Mouse (Mus musculus): ENCODE measurements around the gene Slc46a3. TPM values are rescaled to one million over a fixed set of nuclear protein-coding genes. Genes with fewer than 3 reads are reported as not detected.

Gene Slc46a3
- polyA plus RNA-seq, 1 experiment from 2014 or later = 4.4 TPM

DNA sequence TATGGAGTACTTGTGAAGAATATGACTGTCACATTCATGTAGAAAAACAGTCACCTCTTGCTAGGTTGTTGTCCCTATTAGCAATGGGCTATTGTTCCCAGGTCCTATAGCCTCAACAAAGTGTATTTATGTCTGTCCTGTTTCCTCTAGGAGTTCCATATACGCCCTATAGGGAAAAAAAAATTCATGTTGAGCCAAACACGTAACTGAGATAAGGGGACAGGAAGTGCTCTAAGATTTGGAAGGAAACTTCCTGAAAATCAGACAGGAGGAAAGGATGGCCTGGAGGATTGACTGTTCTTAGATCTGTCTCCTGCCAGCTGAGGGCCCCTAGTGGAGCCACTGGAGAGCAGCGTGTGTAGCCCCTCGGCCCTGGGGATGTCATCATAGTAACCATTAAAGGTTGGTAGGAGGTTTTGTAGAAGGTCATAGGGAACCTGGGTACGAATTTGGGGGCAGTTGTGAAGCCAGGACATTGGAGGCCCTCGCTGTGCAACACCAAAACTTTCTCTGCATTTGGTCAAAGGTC is 20.5 kb upstream of the Slc46a3 start:
- H3K27ac ChIP-seq (ENCODE audit: low read length) = no peak overlapping the region

DNA sequence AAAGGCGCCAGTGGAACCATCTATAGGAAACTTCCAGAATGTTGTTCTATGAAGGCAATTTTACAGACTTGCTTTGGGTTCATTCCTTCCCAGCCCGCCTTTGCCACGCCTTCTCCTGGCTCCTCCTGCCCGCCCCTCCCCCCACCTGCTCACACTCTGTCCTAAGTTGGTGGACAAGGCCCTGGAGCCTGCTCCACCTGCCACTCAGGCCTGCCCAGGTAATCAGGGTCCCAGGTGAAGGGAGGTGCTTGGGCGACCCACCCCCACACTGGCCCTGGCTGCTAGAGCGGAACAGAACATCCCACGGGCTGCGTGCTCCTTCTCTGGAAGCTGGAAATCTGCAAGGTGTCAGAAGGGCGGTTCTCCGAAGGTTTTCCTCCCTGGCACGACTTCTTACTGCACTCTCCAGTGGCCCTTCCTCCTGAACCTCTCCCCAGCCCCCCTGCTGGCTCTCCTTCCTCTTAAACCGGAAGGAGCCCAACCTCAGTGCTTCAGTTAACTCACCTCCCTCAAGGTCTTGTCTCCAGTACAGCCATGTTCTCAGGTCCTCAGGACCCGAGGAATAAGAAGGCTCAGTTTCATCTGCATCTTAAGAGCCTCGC is 18.7 kb upstream of the Slc46a3 start:
- no peak overlapping the region for H3K9ac ChIP-seq (replicated peaks; ENCODE audit: low read depth, low read length)
- peak; percentile 79 for ATAC-seq (ENCODE audit: insufficient number of reproducible peaks, insufficient read depth, low FRiP score, low read depth)
- 29% methylated on average over 14 of the region's 14 CpGs for WGBS
- H3K4me2 ChIP-seq (replicated peaks; ENCODE audit: low read depth, low read length) = no peak overlapping the region
- no peaks in the 10 kb centered on the region for H3K36me3 ChIP-seq (ENCODE audit: control insufficient read depth, insufficient read depth, low read length)
- no peak overlapping the region for H3K27ac ChIP-seq (ENCODE audit: low read length)
- no peaks in the 10 kb centered on the region for H3K27me3 ChIP-seq (ENCODE audit: control insufficient read depth, insufficient read depth, low read length)
- no peaks in the 10 kb centered on the region for H3K9me3 ChIP-seq (ENCODE audit: control insufficient read depth, low read depth, low read length)
- H3K4me3 ChIP-seq (ENCODE audit: low read depth, low read length) = no peak overlapping the region
- peaks cover 7% of the 10 kb centered on the region; the same call in 1 of the 2 replicates for H3K4me1 ChIP-seq (ENCODE audit: control insufficient read depth, insufficient read depth, low read length)

More for the DNA sequence above, 20.5 kb upstream of the Slc46a3 start:
- Histone ChIP-seq H3K9me3 (ENCODE audit: control insufficient read depth, low read depth, low read length) (no peaks in the 10 kb centered on the region), H3K36me3 (ENCODE audit: control insufficient read depth, insufficient read depth, low read length) (no peaks in the 10 kb centered on the region), H3K4me3 (ENCODE audit: low read depth, low read length) (no peak overlapping the region), H3K4me1 (ENCODE audit: control insufficient read depth, insufficient read depth, low read length) (peaks cover 7% of the 10 kb centered on the region; the same call in 1 of the 2 replicates), H3K9ac (replicated peaks; ENCODE audit: low read depth, low read length) (no peak overlapping the region), H3K4me2 (replicated peaks; ENCODE audit: low read depth, low read length) (no peak overlapping the region), H3K27me3 (ENCODE audit: control insufficient read depth, insufficient read depth, low read length) (no peaks in the 10 kb centered on the region)
- WGBS = 54% methylated on average over 6 of the region's 6 CpGs
- no peak for ATAC-seq (ENCODE audit: insufficient number of reproducible peaks, insufficient read depth, low FRiP score, low read depth)

DNA sequence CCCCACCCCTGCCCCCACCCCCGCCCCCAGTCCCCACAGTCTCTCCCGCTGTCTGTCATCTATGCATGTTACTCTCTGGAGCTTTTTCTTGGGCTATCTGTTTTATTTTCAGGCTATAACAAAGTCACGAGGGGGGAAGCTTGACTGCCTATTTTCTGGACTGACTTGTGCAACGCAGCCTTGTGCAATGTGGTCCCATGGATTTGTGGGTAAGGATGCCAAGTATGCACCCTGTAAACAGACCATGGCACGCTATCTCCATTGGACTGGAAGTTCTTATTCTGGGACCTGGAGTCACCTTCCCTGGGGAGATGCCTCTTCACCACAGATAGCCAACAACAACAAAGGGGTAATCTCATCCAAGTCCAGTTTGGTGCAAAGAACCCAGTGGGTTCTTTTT is 17.1 kb upstream of the Slc46a3 start:
- Histone ChIP-seq H3K36me3 (ENCODE audit: control insufficient read depth, insufficient read depth, low read length) (no peaks in the 10 kb centered on the region), H3K4me2 (replicated peaks; ENCODE audit: low read depth, low read length) (no peak overlapping the region), H3K27me3 (ENCODE audit: control insufficient read depth, insufficient read depth, low read length) (no peaks in the 10 kb centered on the region), H3K9me3 (ENCODE audit: control insufficient read depth, low read depth, low read length) (no peaks in the 10 kb centered on the region), H3K4me3 (ENCODE audit: low read depth, low read length) (no peak overlapping the region), H3K27ac (ENCODE audit: low read length) (no peak overlapping the region), H3K4me1 (ENCODE audit: control insufficient read depth, insufficient read depth, low read length) (peaks cover 7% of the 10 kb centered on the region; the same call in 1 of the 2 replicates), H3K9ac (replicated peaks; ENCODE audit: low read depth, low read length) (no peak overlapping the region)
- WGBS = 63% methylated on average over 5 of the region's 5 CpGs
- no peak for ATAC-seq (ENCODE audit: insufficient number of reproducible peaks, insufficient read depth, low FRiP score, low read depth)

DNA sequence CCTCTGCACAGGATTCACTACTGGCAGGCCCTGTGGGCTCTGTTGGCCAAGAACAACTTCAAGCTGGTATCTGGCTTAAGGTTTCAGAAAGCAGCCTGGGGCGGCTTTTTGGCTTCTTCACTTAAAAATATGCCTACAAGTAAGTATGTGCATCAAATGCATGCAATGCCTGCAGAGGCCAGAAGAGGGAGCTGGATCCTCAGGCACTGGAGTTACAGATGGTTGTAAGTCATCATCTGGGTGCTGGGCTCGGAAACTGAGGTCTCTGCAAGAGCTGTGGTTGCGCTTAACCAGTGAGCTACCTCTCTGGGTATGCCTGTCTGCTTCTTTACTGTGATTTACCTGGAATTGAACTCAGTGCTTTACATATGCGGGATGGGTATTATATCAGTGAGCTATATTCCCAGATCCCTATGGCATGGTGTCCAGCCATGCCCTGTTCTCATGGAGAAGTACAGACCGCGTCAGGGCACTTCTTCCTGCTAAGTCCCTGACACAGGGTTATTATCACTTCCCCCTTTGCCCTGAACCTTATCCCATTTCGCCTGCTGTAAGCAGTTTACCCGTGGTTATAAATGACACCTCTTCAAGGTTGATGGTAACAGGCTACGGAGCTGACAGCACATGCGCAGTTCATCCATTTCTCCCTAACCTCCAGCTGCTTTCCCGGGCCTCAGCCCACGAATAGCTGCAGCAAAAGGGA is 16.3 kb upstream of the Slc46a3 start:
- WGBS = 62% methylated on average over 12 of the region's 12 CpGs
- no peaks in the 10 kb centered on the region for H3K27me3 ChIP-seq (ENCODE audit: control insufficient read depth, insufficient read depth, low read length)
- no peak overlapping the region for H3K4me2 ChIP-seq (replicated peaks; ENCODE audit: low read depth, low read length)
- H3K9ac ChIP-seq (replicated peaks; ENCODE audit: low read depth, low read length) = no peak overlapping the region
- H3K36me3 ChIP-seq (ENCODE audit: control insufficient read depth, insufficient read depth, low read length) = no peaks in the 10 kb centered on the region
- ATAC-seq (ENCODE audit: insufficient number of reproducible peaks, insufficient read depth, low FRiP score, low read depth) = no peak
- H3K4me1 ChIP-seq (ENCODE audit: control insufficient read depth, insufficient read depth, low read length) = peaks cover 7% of the 10 kb centered on the region; the same call in 1 of the 2 replicates
- H3K4me3 ChIP-seq (ENCODE audit: low read depth, low read length) = no peak overlapping the region
- H3K27ac ChIP-seq (ENCODE audit: low read length) = no peak overlapping the region
- no peaks in the 10 kb centered on the region for H3K9me3 ChIP-seq (ENCODE audit: control insufficient read depth, low read depth, low read length)

DNA sequence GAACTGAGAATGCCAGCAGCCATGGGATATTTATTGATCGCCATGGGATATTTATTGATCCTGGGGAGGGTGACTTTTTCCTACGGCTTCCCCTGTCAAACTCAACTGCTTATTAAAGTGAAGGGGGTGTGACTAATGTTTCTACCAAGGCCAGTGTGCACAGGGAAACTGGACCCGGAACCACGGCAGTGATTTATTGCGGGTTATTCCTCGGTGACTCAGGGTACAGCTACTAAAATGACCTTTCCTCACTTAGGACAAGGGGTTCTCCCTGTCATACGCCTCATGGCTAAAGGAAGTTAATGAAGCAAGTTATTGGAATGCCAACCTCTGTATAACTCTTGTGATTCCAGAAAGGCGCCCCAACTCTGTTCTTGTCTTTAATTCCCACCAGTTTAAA is 13.2 kb upstream of the Slc46a3 start:
- 75% methylated on average over 8 of the region's 8 CpGs for WGBS
- Histone ChIP-seq H3K27me3 (ENCODE audit: control insufficient read depth, insufficient read depth, low read length) (no peaks in the 10 kb centered on the region), H3K4me2 (replicated peaks; ENCODE audit: low read depth, low read length) (no peak overlapping the region), H3K27ac (ENCODE audit: low read length) (no peak overlapping the region), H3K4me1 (ENCODE audit: control insufficient read depth, insufficient read depth, low read length) (no peaks in the 10 kb centered on the region), H3K9me3 (ENCODE audit: control insufficient read depth, low read depth, low read length) (no peaks in the 10 kb centered on the region), H3K9ac (replicated peaks; ENCODE audit: low read depth, low read length) (no peak overlapping the region), H3K4me3 (ENCODE audit: low read depth, low read length) (no peak overlapping the region), H3K36me3 (ENCODE audit: control insufficient read depth, insufficient read depth, low read length) (no peaks in the 10 kb centered on the region)
- ATAC-seq (ENCODE audit: insufficient number of reproducible peaks, insufficient read depth, low FRiP score, low read depth) = no peak

DNA sequence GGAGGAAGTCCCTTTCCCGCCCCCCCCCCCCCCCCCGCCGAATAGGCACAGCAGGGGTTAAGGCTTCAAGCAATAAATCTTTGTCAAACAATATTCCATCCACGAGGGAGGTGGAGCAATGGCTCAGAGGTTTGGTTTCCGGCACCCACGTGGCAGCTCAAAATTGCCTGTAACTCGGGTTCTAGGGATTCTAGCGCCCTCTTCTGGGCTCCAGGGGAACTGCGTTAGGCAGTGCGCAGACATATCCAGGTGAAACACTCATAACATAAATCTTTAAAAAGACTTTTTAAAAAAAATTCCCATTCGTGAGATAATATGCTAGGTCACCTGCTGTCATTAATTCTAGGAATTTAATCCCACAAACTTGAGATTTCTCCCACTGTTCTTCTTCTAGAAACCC is 12.5 kb upstream of the Slc46a3 start:
- Histone ChIP-seq H3K4me3 (ENCODE audit: low read depth, low read length) (no peak overlapping the region), H3K4me2 (replicated peaks; ENCODE audit: low read depth, low read length) (no peak overlapping the region), H3K9me3 (ENCODE audit: control insufficient read depth, low read depth, low read length) (no peaks in the 10 kb centered on the region), H3K27me3 (ENCODE audit: control insufficient read depth, insufficient read depth, low read length) (no peaks in the 10 kb centered on the region), H3K36me3 (ENCODE audit: control insufficient read depth, insufficient read depth, low read length) (no peaks in the 10 kb centered on the region), H3K4me1 (ENCODE audit: control insufficient read depth, insufficient read depth, low read length) (no peaks in the 10 kb centered on the region), H3K27ac (ENCODE audit: low read length) (no peak overlapping the region), H3K9ac (replicated peaks; ENCODE audit: low read depth, low read length) (no peak overlapping the region)
- ATAC-seq (ENCODE audit: insufficient number of reproducible peaks, insufficient read depth, low FRiP score, low read depth) = no peak
- 51% methylated on average over 10 of the region's 11 CpGs for WGBS

DNA sequence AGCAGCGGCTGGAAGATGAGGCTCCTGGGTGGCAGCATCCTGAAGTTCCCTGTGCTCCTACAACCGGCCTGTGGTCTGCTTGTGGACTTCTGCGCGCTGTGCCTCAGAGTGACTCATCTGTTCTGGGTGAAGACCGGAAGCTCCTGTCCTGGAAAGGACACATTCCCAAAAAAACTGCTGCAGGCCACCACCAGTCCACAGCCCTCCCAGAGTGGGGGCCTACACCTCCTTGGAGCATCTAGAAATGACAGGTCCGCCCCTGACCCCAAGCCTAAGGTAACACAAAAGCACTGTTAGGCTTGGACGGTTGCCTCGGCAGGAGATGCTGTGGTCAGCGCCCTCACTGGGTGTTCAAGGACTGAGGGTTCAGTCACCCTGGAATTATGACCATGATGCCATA is 8.6 kb upstream of the Slc46a3 start:
- Histone ChIP-seq H3K9ac (replicated peaks; ENCODE audit: low read depth, low read length) (no peak overlapping the region), H3K9me3 (ENCODE audit: control insufficient read depth, low read depth, low read length) (no peaks in the 10 kb centered on the region), H3K27ac (ENCODE audit: low read length) (no peak overlapping the region), H3K4me1 (ENCODE audit: control insufficient read depth, insufficient read depth, low read length) (no peaks in the 10 kb centered on the region), H3K4me2 (replicated peaks; ENCODE audit: low read depth, low read length) (no peak overlapping the region), H3K27me3 (ENCODE audit: control insufficient read depth, insufficient read depth, low read length) (no peaks in the 10 kb centered on the region), H3K4me3 (ENCODE audit: low read depth, low read length) (no peak overlapping the region), H3K36me3 (ENCODE audit: control insufficient read depth, insufficient read depth, low read length) (no peaks in the 10 kb centered on the region)
- ATAC-seq (ENCODE audit: insufficient number of reproducible peaks, insufficient read depth, low FRiP score, low read depth) = no peak
- WGBS = 81% methylated on average over 9 of the region's 9 CpGs

DNA sequence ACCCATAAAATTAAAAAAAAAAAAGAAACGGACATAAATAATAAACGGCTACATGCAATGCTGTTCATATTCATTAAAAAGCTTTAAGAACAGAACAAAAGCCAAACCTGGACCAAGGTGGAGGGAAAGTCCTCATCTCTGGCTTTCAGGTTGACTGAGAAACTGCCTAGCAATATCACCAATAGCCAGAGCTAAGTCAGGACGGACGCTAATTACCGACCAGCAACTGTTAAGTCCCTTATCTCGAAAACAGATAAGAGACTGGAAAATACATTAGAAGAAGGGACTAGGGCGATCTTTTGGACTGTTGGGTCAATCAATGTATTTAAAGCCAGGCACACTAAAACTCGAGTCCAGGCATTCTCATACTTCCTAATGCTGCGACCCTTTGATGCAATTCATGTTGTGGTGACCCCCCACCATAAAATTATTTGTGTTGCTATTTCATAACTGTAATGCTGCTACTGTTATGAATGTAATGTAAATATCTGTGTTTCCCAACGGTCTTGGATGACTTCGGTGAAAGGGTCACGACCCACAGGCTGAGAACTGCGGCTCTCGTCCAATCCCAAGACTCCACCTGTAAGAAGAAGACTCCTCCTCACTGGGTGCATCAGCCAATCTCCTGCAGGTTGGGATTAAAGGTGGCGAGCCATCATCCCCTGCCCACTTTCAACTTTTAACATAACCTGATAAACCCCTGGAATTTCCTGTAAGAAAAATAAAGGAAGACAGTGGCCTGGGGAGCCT is 7.6 kb upstream of the Slc46a3 start:
- WGBS = 65% methylated on average over 15 of the region's 15 CpGs
- no peak overlapping the region for H3K9ac ChIP-seq (replicated peaks; ENCODE audit: low read depth, low read length)
- H3K9me3 ChIP-seq (ENCODE audit: control insufficient read depth, low read depth, low read length) = no peaks in the 10 kb centered on the region
- no peak overlapping the region for H3K4me3 ChIP-seq (ENCODE audit: low read depth, low read length)
- no peak for ATAC-seq (ENCODE audit: insufficient number of reproducible peaks, insufficient read depth, low FRiP score, low read depth)
- no peaks in the 10 kb centered on the region for H3K27me3 ChIP-seq (ENCODE audit: control insufficient read depth, insufficient read depth, low read length)
- H3K4me2 ChIP-seq (replicated peaks; ENCODE audit: low read depth, low read length) = no peak overlapping the region
- no peaks in the 10 kb centered on the region for H3K4me1 ChIP-seq (ENCODE audit: control insufficient read depth, insufficient read depth, low read length)
- no peaks in the 10 kb centered on the region for H3K36me3 ChIP-seq (ENCODE audit: control insufficient read depth, insufficient read depth, low read length)
- no peak overlapping the region for H3K27ac ChIP-seq (ENCODE audit: low read length)
